Mouse (Mus musculus): Measurements from ENCODE around the gene Lrmda. TPM values are rescaled to one million over a fixed set of nuclear protein-coding genes. Genes with fewer than 3 reads are reported as not detected.

Gene Lrmda
- polyA plus RNA-seq, 1 experiment from 2014 or later, result 0.23 TPM

GRCm38 (mm10) chr14:22198641-22199425, 179.3 kb downstream of the Lrmda start:
- Histone ChIP-seq H3K4me2 (no peak overlapping the region), H3K27ac (ENCODE audit: low read depth, low read length) (no peak overlapping the region), H3K9ac (ENCODE audit: low read length) (no peak overlapping the region), H3K9me3 (ENCODE audit: control insufficient read depth, low read length) (no peaks in the 10 kb centered on the region), H3K36me3 (ENCODE audit: control insufficient read depth, insufficient read depth, low read length) (no peaks in the 10 kb centered on the region), H3K4me1 (ENCODE audit: control insufficient read depth, insufficient read depth, low read length) (no peaks in the 10 kb centered on the region), H3K27me3 (ENCODE audit: control insufficient read depth, insufficient read depth, low read length) (no peaks in the 10 kb centered on the region), H3K4me3 (ENCODE audit: low read depth, low read length) (no peak overlapping the region)
- DNase-seq (ENCODE audit: low spot score, missing footprints) (no peak), ATAC-seq (ENCODE audit: low FRiP score) (no peak)
- WGBS, result 91% methylated on average over 12 of the region's 12 CpGs

GRCm38 (mm10) chr14:22201667-22202066, 182.2 kb downstream of the Lrmda start:
- DNase-seq (ENCODE audit: low spot score, missing footprints) (peak; percentile 54), ATAC-seq (ENCODE audit: low FRiP score) (no peak)
- Histone ChIP-seq H3K4me2 (no peak overlapping the region), H3K9me3 (ENCODE audit: control insufficient read depth, low read length) (no peaks in the 10 kb centered on the region), H3K4me1 (ENCODE audit: control insufficient read depth, insufficient read depth, low read length) (no peaks in the 10 kb centered on the region), H3K4me3 (ENCODE audit: low read depth, low read length) (no peak overlapping the region), H3K36me3 (ENCODE audit: control insufficient read depth, insufficient read depth, low read length) (no peaks in the 10 kb centered on the region), H3K27ac (ENCODE audit: low read depth, low read length) (no peak overlapping the region), H3K9ac (ENCODE audit: low read length) (no peak overlapping the region), H3K27me3 (ENCODE audit: control insufficient read depth, insufficient read depth, low read length) (no peaks in the 10 kb centered on the region)
- WGBS, result 96% methylated on average over 2 of the region's 2 CpGs

DNA sequence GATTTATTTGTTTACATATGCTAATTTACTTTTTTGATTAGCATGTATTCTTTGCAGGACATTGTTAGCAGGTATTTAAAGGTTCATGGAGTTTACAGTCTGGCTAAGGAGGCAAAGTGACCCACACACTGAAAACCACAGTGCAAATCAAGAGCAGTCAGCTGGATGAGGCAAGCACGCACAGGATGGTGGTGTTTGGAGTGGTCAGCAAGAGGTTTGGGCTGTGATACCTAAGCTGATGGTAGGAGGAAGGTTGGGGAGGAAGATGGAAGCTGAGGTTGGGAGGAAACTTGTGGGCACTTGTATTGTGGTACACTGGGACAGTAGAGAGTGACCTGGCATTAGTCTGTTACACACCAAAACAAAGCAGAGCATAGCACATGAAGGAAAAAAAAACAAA, 191.1 kb downstream of the Lrmda start:
- Histone ChIP-seq H3K9ac (ENCODE audit: low read length) (no peak overlapping the region), H3K4me1 (ENCODE audit: control insufficient read depth, insufficient read depth, low read length) (peaks cover 3% of the 10 kb centered on the region; the same call in 1 of the 2 replicates), H3K9me3 (ENCODE audit: control insufficient read depth, low read length) (no peaks in the 10 kb centered on the region), H3K36me3 (ENCODE audit: control insufficient read depth, insufficient read depth, low read length) (no peaks in the 10 kb centered on the region), H3K4me3 (ENCODE audit: low read depth, low read length) (no peak overlapping the region), H3K27me3 (ENCODE audit: control insufficient read depth, insufficient read depth, low read length) (no peaks in the 10 kb centered on the region), H3K4me2 (no peak overlapping the region), H3K27ac (ENCODE audit: low read depth, low read length) (no peak overlapping the region)
- DNase-seq (ENCODE audit: low spot score, missing footprints) (peak; percentile 61), ATAC-seq (ENCODE audit: low FRiP score) (no peak)
- WGBS, result 78% methylated on average over 1 of the region's 1 CpGs

- no peak overlapping the region for H3K27ac ChIP-seq (ENCODE audit: low read depth, low read length)
- 90% methylated on average over 4 of the region's 4 CpGs for WGBS
- ATAC-seq (ENCODE audit: low FRiP score), result no peak
Observed at GRCm38 (mm10) chr14:22218183-22218582, 198.7 kb downstream of the Lrmda start.

DNA sequence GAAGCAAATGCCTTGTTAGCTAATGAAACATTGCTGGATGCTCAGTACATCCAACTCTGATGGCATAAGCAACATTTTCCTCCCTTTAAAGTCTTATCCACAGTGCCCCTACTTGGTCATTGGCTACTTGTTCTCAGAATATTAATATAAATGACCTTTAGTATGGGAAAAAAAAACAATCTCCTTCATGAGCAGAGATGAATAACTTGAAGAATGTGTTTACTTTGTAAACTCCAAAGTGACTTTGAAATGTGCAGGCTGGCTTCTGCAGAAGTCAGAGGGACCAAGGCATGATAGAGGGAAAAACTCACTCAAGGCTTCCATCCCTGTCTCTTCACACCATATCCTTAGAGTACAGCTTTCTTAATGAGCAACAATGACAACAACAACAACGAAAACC, 202.5 kb downstream of the Lrmda start:
- Histone ChIP-seq H3K9me3 (ENCODE audit: control insufficient read depth, low read length) (no peaks in the 10 kb centered on the region; the same call in 1 of the 2 replicates), H3K27ac (ENCODE audit: low read depth, low read length) (no peak overlapping the region), H3K36me3 (ENCODE audit: control insufficient read depth, insufficient read depth, low read length) (no peaks in the 10 kb centered on the region), H3K4me2 (no peak overlapping the region), H3K9ac (ENCODE audit: low read length) (no peak overlapping the region), H3K4me3 (ENCODE audit: low read depth, low read length) (no peak overlapping the region), H3K27me3 (ENCODE audit: control insufficient read depth, insufficient read depth, low read length) (no peaks in the 10 kb centered on the region), H3K4me1 (ENCODE audit: control insufficient read depth, insufficient read depth, low read length) (no peaks in the 10 kb centered on the region)
- ATAC-seq (ENCODE audit: low FRiP score) (no peak), DNase-seq (ENCODE audit: low spot score, missing footprints) (no peak)
- 84% methylated on average over 1 of the region's 1 CpGs for WGBS

More at GRCm38 (mm10) chr14:22218183-22218582, 198.7 kb downstream of the Lrmda start:
- peak; percentile 64 for DNase-seq (ENCODE audit: low spot score, missing footprints)
- H3K9ac ChIP-seq (ENCODE audit: low read length), result no peak overlapping the region
- H3K4me3 ChIP-seq (ENCODE audit: low read depth, low read length), result no peak overlapping the region
- H3K4me2 ChIP-seq, result no peak overlapping the region
- peaks cover 3% of the 10 kb centered on the region; the same call in 1 of the 2 replicates for H3K4me1 ChIP-seq (ENCODE audit: control insufficient read depth, insufficient read depth, low read length)
- H3K36me3 ChIP-seq (ENCODE audit: control insufficient read depth, insufficient read depth, low read length), result no peaks in the 10 kb centered on the region
- no peaks in the 10 kb centered on the region; the same call in 1 of the 2 replicates for H3K9me3 ChIP-seq (ENCODE audit: control insufficient read depth, low read length)
- H3K27me3 ChIP-seq (ENCODE audit: control insufficient read depth, insufficient read depth, low read length), result no peaks in the 10 kb centered on the region

DNA sequence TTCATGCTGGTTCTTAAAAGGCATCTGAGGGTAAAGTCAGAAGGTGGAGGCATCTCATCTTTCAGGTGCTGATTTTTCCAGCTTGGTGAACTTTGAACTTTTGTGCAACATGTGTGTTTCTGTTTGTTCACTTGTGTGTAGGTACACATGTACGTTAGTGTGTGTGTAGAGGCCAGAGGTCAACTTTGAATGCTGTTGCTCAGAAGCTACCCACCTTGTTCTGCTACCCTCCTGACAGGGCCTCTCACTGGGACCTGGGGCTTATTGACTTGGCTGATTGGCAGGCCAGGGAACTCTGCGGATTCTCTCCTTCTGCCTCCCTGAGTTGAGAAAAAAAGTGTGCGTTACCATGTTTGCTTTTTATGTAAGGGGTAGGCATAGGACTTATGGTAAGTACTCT, 203.1 kb downstream of the Lrmda start:
- no peaks in the 10 kb centered on the region for H3K4me1 ChIP-seq (ENCODE audit: control insufficient read depth, insufficient read depth, low read length)
- ATAC-seq (ENCODE audit: low FRiP score), result no peak
- no peak overlapping the region for H3K27ac ChIP-seq (ENCODE audit: low read depth, low read length)
- H3K4me3 ChIP-seq (ENCODE audit: low read depth, low read length), result no peak overlapping the region
- 82% methylated on average over 3 of the region's 3 CpGs for WGBS
- H3K9ac ChIP-seq (ENCODE audit: low read length), result no peak overlapping the region
- no peaks in the 10 kb centered on the region; the same call in 1 of the 2 replicates for H3K9me3 ChIP-seq (ENCODE audit: control insufficient read depth, low read length)
- no peak overlapping the region for H3K4me2 ChIP-seq
- no peaks in the 10 kb centered on the region for H3K36me3 ChIP-seq (ENCODE audit: control insufficient read depth, insufficient read depth, low read length)
- no peaks in the 10 kb centered on the region for H3K27me3 ChIP-seq (ENCODE audit: control insufficient read depth, insufficient read depth, low read length)
- DNase-seq (ENCODE audit: low spot score, missing footprints), result no peak

DNA sequence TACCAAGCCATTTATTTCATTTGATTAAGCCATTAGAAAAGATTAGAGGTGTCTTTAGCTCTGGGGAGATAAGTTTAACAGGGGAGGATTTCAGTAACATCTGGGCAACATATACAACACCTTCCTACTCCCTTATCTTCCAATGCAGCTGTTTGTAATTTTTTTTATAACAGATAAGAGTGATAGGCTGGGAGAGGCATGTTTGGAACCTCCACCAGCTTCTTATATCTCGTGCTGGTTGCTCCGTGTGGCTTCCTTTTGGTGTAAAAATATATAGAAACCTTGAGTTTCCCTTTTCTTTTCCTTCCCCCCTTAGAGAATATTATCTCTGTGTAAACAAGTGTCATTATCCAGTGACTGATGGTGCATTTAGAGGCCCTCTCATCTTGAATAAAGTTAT, 206.7 kb downstream of the Lrmda start:
- DNase-seq (ENCODE audit: low spot score, missing footprints) (no peak), ATAC-seq (ENCODE audit: low FRiP score) (no peak)
- WGBS, result 91% methylated on average over 2 of the region's 2 CpGs
- H3K27ac ChIP-seq (ENCODE audit: low read depth, low read length), result no peak overlapping the region
- H3K4me1 ChIP-seq (ENCODE audit: control insufficient read depth, insufficient read depth, low read length), result no peaks in the 10 kb centered on the region
- H3K9ac ChIP-seq (ENCODE audit: low read length), result no peak overlapping the region
- H3K36me3 ChIP-seq (ENCODE audit: control insufficient read depth, insufficient read depth, low read length), result no peaks in the 10 kb centered on the region
- no peaks in the 10 kb centered on the region for H3K27me3 ChIP-seq (ENCODE audit: control insufficient read depth, insufficient read depth, low read length)
- H3K9me3 ChIP-seq (ENCODE audit: control insufficient read depth, low read length), result no peaks in the 10 kb centered on the region
- no peak overlapping the region for H3K4me2 ChIP-seq
- no peak overlapping the region for H3K4me3 ChIP-seq (ENCODE audit: low read depth, low read length)

- Histone ChIP-seq H3K9ac (ENCODE audit: low read length) (no peak overlapping the region), H3K4me3 (ENCODE audit: low read depth, low read length) (no peak overlapping the region), H3K27me3 (ENCODE audit: control insufficient read depth, insufficient read depth, low read length) (no peaks in the 10 kb centered on the region), H3K36me3 (ENCODE audit: control insufficient read depth, insufficient read depth, low read length) (no peaks in the 10 kb centered on the region), H3K9me3 (ENCODE audit: control insufficient read depth, low read length) (no peaks in the 10 kb centered on the region), H3K27ac (ENCODE audit: low read depth, low read length) (no peak overlapping the region), H3K4me2 (no peak overlapping the region), H3K4me1 (ENCODE audit: control insufficient read depth, insufficient read depth, low read length) (no peaks in the 10 kb centered on the region)
- DNase-seq (ENCODE audit: low spot score, missing footprints), result no peak
- ATAC-seq (ENCODE audit: low FRiP score), result no peak
- 84% methylated on average over 7 of the region's 7 CpGs for WGBS
Observed at GRCm38 (mm10) chr14:22228253-22228968, 208.9 kb downstream of the Lrmda start.

DNA sequence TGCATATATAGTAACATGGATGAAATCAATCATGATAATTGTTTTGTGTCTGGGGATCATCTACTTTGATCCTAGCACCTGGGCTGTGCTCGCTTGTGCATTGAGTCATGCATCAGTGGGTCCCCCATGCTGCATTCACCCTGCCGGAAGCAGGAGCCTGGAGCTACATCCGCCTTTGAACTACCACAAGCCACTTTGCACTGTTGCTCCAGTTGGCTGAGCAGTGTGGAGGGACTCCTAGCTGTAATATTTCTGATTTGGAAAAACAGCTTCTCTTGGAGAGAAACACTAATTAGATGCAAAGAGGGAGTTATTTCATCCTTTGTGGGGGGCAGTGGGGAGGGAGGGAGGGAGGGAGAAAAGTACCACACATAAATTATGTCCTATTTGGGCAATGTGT, 220.8 kb downstream of the Lrmda start:
- H3K4me1 ChIP-seq (ENCODE audit: control insufficient read depth, insufficient read depth, low read length), result peaks cover 12% of the 10 kb centered on the region; the same call in 1 of the 2 replicates
- no peak overlapping the region for H3K4me3 ChIP-seq (ENCODE audit: low read depth, low read length)
- no peaks in the 10 kb centered on the region for H3K27me3 ChIP-seq (ENCODE audit: control insufficient read depth, insufficient read depth, low read length)
- DNase-seq (ENCODE audit: low spot score, missing footprints) (no peak), ATAC-seq (ENCODE audit: low FRiP score) (peak; percentile 59; the same call in 1 of the 2 replicates)
- H3K36me3 ChIP-seq (ENCODE audit: control insufficient read depth, insufficient read depth, low read length), result no peaks in the 10 kb centered on the region
- no peaks in the 10 kb centered on the region for H3K9me3 ChIP-seq (ENCODE audit: control insufficient read depth, low read length)
- no peak overlapping the region for H3K27ac ChIP-seq (ENCODE audit: low read depth, low read length)
- H3K9ac ChIP-seq (ENCODE audit: low read length), result no peak overlapping the region
- no peak overlapping the region for H3K4me2 ChIP-seq
- 46% methylated on average over 3 of the region's 3 CpGs for WGBS

Measured in midbrain, embryonic 11.5 days (tissue).